Mouse (Mus musculus) ES-E14 (cell line): ENCODE measurements around the gene Ank3. TPM values are rescaled to one million over a fixed set of nuclear protein-coding genes. Genes with fewer than 3 reads are reported as not detected.

Experiments
- DNase-seq: peaks from one replicate; pipeline ENCODE4 v3.0.0-alpha.2; 2013; ENCODE audit warnings: low read depth, low spot score
- H3K27ac ChIP-seq: 2 replicates; pipeline ENCODE4 v1.5.1; 2012; ENCODE audit warnings: low read depth, mild to moderate bottlenecking, low read length, moderate library complexity, mixed read lengths; ENCODE audit not compliant: poor library complexity, insufficient read depth, severe bottlenecking
- H3K36me3 ChIP-seq: 2 replicates; pipeline ENCODE4 v1.6.1; 2012; ENCODE audit warnings: mild to moderate bottlenecking, low read length, moderate library complexity, mixed read lengths; ENCODE audit not compliant: control insufficient read depth, poor library complexity, insufficient read depth, severe bottlenecking
- H3K4me1 ChIP-seq, 2 experiments: fragments of 150-350 bp in 1 of 2; sonication (generic) in 1 of 2; 2 replicates each; pipeline ENCODE4 v1.6.1; 2012; ENCODE audit warnings: low read length in 2 of 2, mild to moderate bottlenecking in 1 of 2, mixed read lengths in 1 of 2; ENCODE audit not compliant: control insufficient read depth in 2 of 2, insufficient read depth in 2 of 2, poor library complexity in 1 of 2
- H3K4me3 ChIP-seq, 2 experiments: fragments of 150-350 bp in 1 of 2; sonication (generic) in 1 of 2; 2 replicates each; pipeline ENCODE4 v1.5.1; 2012; ENCODE audit warnings: low read length in 2 of 2, low read depth in 1 of 2, mild to moderate bottlenecking in 1 of 2, mixed read lengths in 1 of 2; ENCODE audit not compliant: insufficient read depth in 1 of 2, poor library complexity in 1 of 2, severe bottlenecking in 1 of 2
- H3K9ac ChIP-seq: 2 replicates; pipeline ENCODE4 v1.6.1; 2012; ENCODE audit warnings: low read depth, mild to moderate bottlenecking, low read length, mixed read lengths; ENCODE audit not compliant: poor library complexity, insufficient read depth, severe bottlenecking
- H3K9me3 ChIP-seq: fragments of 150-350 bp; sonication (generic); 2 replicates; pipeline ENCODE4 v1.6.1; 2012; ENCODE audit warnings: low read depth, mild to moderate bottlenecking, low read length; ENCODE audit not compliant: control insufficient read depth, insufficient read depth
- CHD2 ChIP-seq: IDR thresholded peaks from 2 replicates; pipeline ENCODE4 v1.6.1; 2014; ENCODE audit warnings: mild to moderate bottlenecking, low read depth, low read length, inconsistent platforms
- HCFC1 ChIP-seq: IDR thresholded peaks from 2 replicates; pipeline ENCODE4 v1.6.1; 2012; ENCODE audit warnings: low read length, inconsistent platforms, borderline replicate concordance; ENCODE audit not compliant: insufficient read depth
- MAFK ChIP-seq: IDR thresholded peaks from 2 replicates; pipeline ENCODE4 v1.6.1; 2014; ENCODE audit warnings: mild to moderate bottlenecking, low read depth, low read length, inconsistent platforms; ENCODE audit not compliant: insufficient read depth
- ZC3H11A ChIP-seq: IDR thresholded peaks from 2 replicates; pipeline ENCODE4 v1.6.1; 2012; ENCODE audit warnings: low read depth, mild to moderate bottlenecking, inconsistent platforms, low read length, borderline replicate concordance
- ZNF384 ChIP-seq: IDR thresholded peaks from 2 replicates; pipeline ENCODE4 v1.6.1; 2012; ENCODE audit warnings: low read depth, low read length, inconsistent platforms
- in situ Hi-C, 2 experiments: fragments of 600-800 bp; cut with MboI; formaldehyde crosslinking; loops; one replicate each; pipeline ENCODE4 v1.15.1; 2025; ENCODE audit warnings: low sequenced_read_pairs in 2 of 2, inconsistent platforms in 1 of 2; ENCODE audit not compliant: unreplicated experiment in 2 of 2
- total RNA-seq: library from RNA; depleted of rRNA; stranded (reverse); fragments of 300-350 nt; gene quantifications from 2 replicates; pipeline ENCODE4 v1.2.3, GENCODE M21; 2012

The Ank3 gene
- total RNA-seq, 1 experiment = 6.5 TPM

GRCm38 (mm10) chr10:69372061-69372460 is 26.5 kb upstream of the Ank3 start:
- in situ Hi-C loops = loop anchor here in 1 of 2 experiments (10.0 kb wide), 1 partner anchor 153 kb away; no protein-coding TSS in a partner anchor
- H3K4me1 ChIP-seq = peaks cover 2 to 6% of the 10 kb centered on the region in 2 experiments; a peak in 3 of 4 replicates
- H3K27ac ChIP-seq = no peak overlapping the region
- no peaks in the 10 kb centered on the region for H3K36me3 ChIP-seq
- no peaks in the 10 kb centered on the region for H3K9me3 ChIP-seq
- no peak overlapping the region for H3K9ac ChIP-seq
- TF ChIP-seq ZC3H11A (no peak), ZNF384 (no peak), HCFC1 (no peak), MAFK (no peak), CHD2 (no peak)
- DNase-seq = no peak
- no peak overlapping the region for H3K4me3 ChIP-seq

- no peaks in the 10 kb centered on the region for H3K9me3 ChIP-seq
- no peak overlapping the region for H3K27ac ChIP-seq
- H3K4me3 ChIP-seq = no peak overlapping the region
- in situ Hi-C loops = loop anchor here in 1 of 2 experiments (10.0 kb wide), 1 partner anchor 151 kb away; no protein-coding TSS in a partner anchor
- TF ChIP-seq ZNF384 = no peak
- no peak for TF ChIP-seq ZC3H11A
- TF ChIP-seq HCFC1 = no peak
- TF ChIP-seq CHD2 = no peak
- no peak for TF ChIP-seq MAFK
- no peak for DNase-seq
- peaks cover 0 to 4% of the 10 kb centered on the region in 2 experiments; a peak in 2 of 4 replicates for H3K4me1 ChIP-seq
- H3K36me3 ChIP-seq = no peaks in the 10 kb centered on the region
- no peak overlapping the region for H3K9ac ChIP-seq
Observed at GRCm38 (mm10) chr10:69373796-69374550, 24.6 kb upstream of the Ank3 start.

- Histone ChIP-seq H3K4me3 (no peak overlapping the region), H3K9me3 (no peaks in the 10 kb centered on the region), H3K27ac (no peak overlapping the region), H3K9ac (no peak overlapping the region), H3K4me1 (peaks cover 0 to 4% of the 10 kb centered on the region in 2 experiments; a peak in 2 of 4 replicates), H3K36me3 (no peaks in the 10 kb centered on the region)
- in situ Hi-C loops = loop anchor here in 1 of 2 experiments (10.0 kb wide), 1 partner anchor 150 kb away; no protein-coding TSS in a partner anchor
- no peak for TF ChIP-seq ZNF384
- TF ChIP-seq HCFC1 = no peak
- no peak for TF ChIP-seq CHD2
- TF ChIP-seq ZC3H11A = no peak
- no peak for TF ChIP-seq MAFK
- peak; percentile 58 for DNase-seq
Observed at GRCm38 (mm10) chr10:69375154-69375553, 23.4 kb upstream of the Ank3 start.

- Histone ChIP-seq H3K4me1 (peaks cover 1 to 9% of the 10 kb centered on the region in 2 experiments; a peak in 1 of 4 replicates), H3K36me3 (no peaks in the 10 kb centered on the region), H3K9ac (no peak overlapping the region), H3K9me3 (no peaks in the 10 kb centered on the region), H3K4me3 (no peak overlapping the region), H3K27ac (no peak overlapping the region)
- in situ Hi-C loops = no loop called here
- DNase-seq = no peak
- TF ChIP-seq ZC3H11A (no peak), ZNF384 (no peak)
Observed at GRCm38 (mm10) chr10:69383186-69383585, 15.4 kb upstream of the Ank3 start.
